Mouse (Mus musculus): ENCODE data around the gene Sfswap. TPM values are rescaled to one million over a fixed set of nuclear protein-coding genes. Genes with fewer than 3 reads are reported as not detected.
"Not testable (repeated sequence)": the region's sequence is repeated elsewhere in the genome, so short reads cannot be mapped to it uniquely, and the experiment has no call there.

Sfswap gene
- polyA plus RNA-seq, 1 experiment from 2014 or later: 52.8 TPM

- Histone ChIP-seq H3K27ac (replicated peaks) (no peak overlapping the region), H3K4me3 (no peak overlapping the region), H3K27me3 (no peaks in the 10 kb centered on the region), H3K36me3 (peaks cover 19% of the 10 kb centered on the region), H3K4me2 (no peak overlapping the region), H3K9ac (no peak overlapping the region), H3K4me1 (replicated peaks) (peaks cover 16% of the 10 kb centered on the region), H3K9me3 (no peaks in the 10 kb centered on the region)
- 48% methylated on average over 19 of the region's 19 CpGs for WGBS
- ATAC-seq (ENCODE audit: low FRiP score, low read depth): peak; percentile 36; the same call in 1 of the 2 replicates
Measured at GRCm38 (mm10) chr5:129594116-129595114, 93.4 kb downstream of the Sfswap start.

DNA sequence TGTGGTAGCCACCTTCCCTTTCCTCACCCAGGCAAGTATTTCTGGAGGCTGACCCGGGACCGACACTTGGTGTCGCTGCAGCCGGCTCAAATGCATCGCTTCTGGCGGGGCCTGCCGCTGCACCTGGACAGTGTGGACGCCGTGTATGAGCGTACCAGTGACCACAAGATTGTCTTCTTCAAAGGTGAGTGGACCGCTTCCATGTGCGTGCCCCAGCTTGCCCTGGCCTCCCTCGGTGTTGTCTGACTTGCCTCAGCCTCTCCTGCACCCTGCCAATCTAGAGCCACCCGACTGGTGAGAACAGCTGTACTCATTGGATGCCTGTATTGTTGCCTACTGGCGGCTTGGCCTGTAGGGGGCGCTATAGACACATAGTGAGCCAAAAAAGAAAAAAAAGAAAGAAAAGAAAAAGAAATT lies 101.1 kb downstream of the Sfswap start:
- Histone ChIP-seq H3K36me3 (peaks cover 17% of the 10 kb centered on the region), H3K9me3 (no peaks in the 10 kb centered on the region)
- 44% methylated on average over 16 of the region's 16 CpGs for WGBS

DNA sequence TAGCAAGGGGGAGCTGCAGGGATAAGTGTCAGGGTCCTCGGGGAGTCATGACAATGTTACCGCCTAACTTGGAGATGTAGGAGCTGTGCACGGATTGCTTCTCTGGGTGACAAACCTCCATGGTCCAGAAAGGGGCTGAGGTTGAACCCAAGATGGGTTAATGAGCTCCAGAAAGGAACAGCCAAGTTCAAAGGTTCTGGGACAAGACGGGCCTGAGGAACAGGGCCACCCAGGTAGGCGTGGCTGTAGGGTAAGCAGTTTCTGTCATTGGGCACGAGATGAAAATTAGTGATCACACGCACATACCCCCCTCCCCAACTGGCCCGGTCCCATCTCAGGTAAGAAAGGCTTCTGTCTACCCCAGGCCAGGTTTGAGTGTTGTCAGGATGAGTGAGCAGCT lies 106.5 kb downstream of the Sfswap start:
- H3K27ac ChIP-seq (replicated peaks): no peak overlapping the region
- no peak for ATAC-seq (ENCODE audit: low FRiP score, low read depth)
- no peaks in the 10 kb centered on the region for H3K9me3 ChIP-seq
- no peak overlapping the region for H3K4me3 ChIP-seq
- H3K4me2 ChIP-seq: no peak overlapping the region
- H3K4me1 ChIP-seq (replicated peaks): no peaks in the 10 kb centered on the region
- no peak overlapping the region for H3K9ac ChIP-seq
- no peaks in the 10 kb centered on the region for H3K27me3 ChIP-seq
- H3K36me3 ChIP-seq: no peaks in the 10 kb centered on the region
- 90% methylated on average over 8 of the region's 8 CpGs for WGBS

More for the DNA sequence above, 101.1 kb downstream of the Sfswap start:
- Histone ChIP-seq H3K4me3 (no peak overlapping the region), H3K27ac (replicated peaks) (no peak overlapping the region), H3K4me1 (replicated peaks) (no peaks in the 10 kb centered on the region), H3K9ac (no peak overlapping the region), H3K4me2 (no peak overlapping the region), H3K27me3 (no peaks in the 10 kb centered on the region)
- no peak for ATAC-seq (ENCODE audit: low FRiP score, low read depth)

GRCm38 (mm10) chr5:129611060-129611459 lies 110.0 kb downstream of the Sfswap start:
- no peak overlapping the region for H3K27ac ChIP-seq (replicated peaks)
- H3K4me3 ChIP-seq: no peak overlapping the region
- no peaks in the 10 kb centered on the region for H3K4me1 ChIP-seq (replicated peaks)
- H3K4me2 ChIP-seq: no peak overlapping the region
- H3K9me3 ChIP-seq: no peaks in the 10 kb centered on the region
- WGBS: 23% methylated on average over 1 of the region's 1 CpGs
- no peak overlapping the region for H3K9ac ChIP-seq
- H3K27me3 ChIP-seq: no peaks in the 10 kb centered on the region
- no peaks in the 10 kb centered on the region for H3K36me3 ChIP-seq
- peak; percentile 68; the same call in 1 of the 2 replicates for ATAC-seq (ENCODE audit: low FRiP score, low read depth)

- H3K9ac ChIP-seq; H3K27ac ChIP-seq (replicated peaks); H3K4me1 ChIP-seq (replicated peaks); ATAC-seq (ENCODE audit: low FRiP score, low read depth); H3K9me3 ChIP-seq; H3K36me3 ChIP-seq; H3K4me3 ChIP-seq; H3K27me3 ChIP-seq; H3K4me2 ChIP-seq: not testable (repeated sequence)
- WGBS: 69% methylated on average over 9 of the region's 9 CpGs
Measured at GRCm38 (mm10) chr5:129620600-129620999, 119.6 kb downstream of the Sfswap start.

Other genes starting within 250 kb of the Sfswap start
- 11.7 and 13.5 TPM in 2 replicates for gene Mmp17, start 82.9 kb downstream of the Sfswap start, polyA plus RNA-seq (2015; fragmentation: Nextera tagmentation; extraction: Ambion mirVana)
- gene Zfp11, start 168.9 kb downstream of the Sfswap start, polyA plus RNA-seq (2015; fragmentation: Nextera tagmentation; extraction: Ambion mirVana): 5.7 and 7.1 TPM in 2 replicates
- gene Sept14, start 207.3 kb downstream of the Sfswap start, polyA plus RNA-seq (2015; fragmentation: Nextera tagmentation; extraction: Ambion mirVana): not detected in 2 replicates
- gene Mrps17, start 214.3 kb downstream of the Sfswap start, polyA plus RNA-seq (2015; fragmentation: Nextera tagmentation; extraction: Ambion mirVana): 162 and 169 TPM in 2 replicates
- gene Nipsnap2, start 223.8 kb downstream of the Sfswap start, polyA plus RNA-seq (2015; fragmentation: Nextera tagmentation; extraction: Ambion mirVana): 90.7 and 91.6 TPM in 2 replicates